Mouse (Mus musculus): Measurements from ENCODE around the gene Ltb4r1. TPM values are rescaled to one million over a fixed set of nuclear protein-coding genes. Genes with fewer than 3 reads are reported as not detected.

The Ltb4r1 gene
- under 1 TPM; 0.24 to 0.40 TPM for total RNA-seq (2021)
- long read RNA-seq, experiment 1, result 0 reads
- long read RNA-seq, experiment 2, result 0 reads

- intact Hi-C loops (cut with DNase I), result loop anchor here (5.0 kb wide), 1 partner anchor 152 kb away; no protein-coding TSS in a partner anchor
- no peak for DNase-seq (ENCODE audit: low spot score in 2 of 2)
Observed at GRCm38 (mm10) chr14:55765696-55766095, at the start of gene Ltb4r1. Gene Ltb4r1 (plus strand): TSS chr14:55765962.

DNA sequence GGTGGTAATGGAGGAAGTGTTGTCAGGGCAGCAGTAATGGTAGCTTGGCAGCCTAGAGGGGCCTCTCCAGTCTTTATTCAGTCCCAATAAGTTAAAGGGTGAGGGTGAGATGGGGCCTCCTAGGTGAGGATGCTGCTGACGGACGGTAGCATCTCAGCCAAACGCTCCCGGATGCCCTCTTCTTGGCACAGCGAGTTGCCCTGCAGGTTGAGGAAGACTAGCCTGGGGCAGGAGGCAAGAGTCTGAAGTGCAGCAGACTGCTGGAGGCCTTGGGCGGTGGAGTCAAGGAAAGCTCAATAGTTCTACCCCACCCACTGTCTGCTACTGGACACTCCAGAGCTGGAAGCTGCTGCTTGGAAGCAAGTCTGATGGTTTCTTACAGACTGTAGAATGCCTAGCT, 49.5 kb upstream of the Ltb4r1 start:
- DNase-seq (ENCODE audit: low spot score in 2 of 2), result no peak
- intact Hi-C loops (cut with DNase I), result no loop called here

GRCm38 (mm10) chr14:55716884-55717283, 48.9 kb upstream of the Ltb4r1 start:
- intact Hi-C loops (cut with DNase I), result no loop called here
- DNase-seq (ENCODE audit: low spot score in 2 of 2), result no peak

DNA sequence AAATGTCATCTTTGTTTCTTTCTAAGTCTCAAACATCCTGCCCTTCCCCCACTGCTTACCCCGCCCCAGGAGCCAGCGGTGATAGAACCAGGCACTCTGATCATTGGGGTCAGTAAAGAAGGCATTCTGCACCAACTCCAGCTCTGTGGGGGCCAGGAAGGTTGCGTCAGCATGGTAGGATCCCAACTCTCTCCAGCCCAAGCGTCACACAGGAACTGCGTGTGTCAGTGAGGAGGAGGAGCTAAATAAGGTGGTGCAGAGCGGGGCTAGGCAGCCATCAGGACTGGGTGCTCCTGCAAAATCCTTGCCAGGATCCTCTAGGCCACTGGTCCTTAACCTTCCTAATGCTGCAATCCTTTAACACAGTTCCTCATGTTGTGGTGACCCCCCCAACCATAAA, 46.0 kb upstream of the Ltb4r1 start:
- DNase-seq (ENCODE audit: low spot score in 2 of 2), result no peak
- intact Hi-C loops (cut with DNase I), result no loop called here

GRCm38 (mm10) chr14:55720666-55721065, 45.1 kb upstream of the Ltb4r1 start:
- no peak for DNase-seq (ENCODE audit: low spot score in 2 of 2)
- intact Hi-C loops (cut with DNase I), result no loop called here

GRCm38 (mm10) chr14:55721076-55721475, 44.7 kb upstream of the Ltb4r1 start:
- intact Hi-C loops (cut with DNase I), result no loop called here
- DNase-seq (ENCODE audit: low spot score in 2 of 2), result no peak

- intact Hi-C loops (cut with DNase I), result no loop called here
- DNase-seq (ENCODE audit: low spot score in 2 of 2), result peak; percentile 94
Observed at GRCm38 (mm10) chr14:55721700-55722437, 43.9 kb upstream of the Ltb4r1 start, which contains the start of gene Rabggta. Gene Rabggta (minus strand): TSS chr14:55722263.

DNA sequence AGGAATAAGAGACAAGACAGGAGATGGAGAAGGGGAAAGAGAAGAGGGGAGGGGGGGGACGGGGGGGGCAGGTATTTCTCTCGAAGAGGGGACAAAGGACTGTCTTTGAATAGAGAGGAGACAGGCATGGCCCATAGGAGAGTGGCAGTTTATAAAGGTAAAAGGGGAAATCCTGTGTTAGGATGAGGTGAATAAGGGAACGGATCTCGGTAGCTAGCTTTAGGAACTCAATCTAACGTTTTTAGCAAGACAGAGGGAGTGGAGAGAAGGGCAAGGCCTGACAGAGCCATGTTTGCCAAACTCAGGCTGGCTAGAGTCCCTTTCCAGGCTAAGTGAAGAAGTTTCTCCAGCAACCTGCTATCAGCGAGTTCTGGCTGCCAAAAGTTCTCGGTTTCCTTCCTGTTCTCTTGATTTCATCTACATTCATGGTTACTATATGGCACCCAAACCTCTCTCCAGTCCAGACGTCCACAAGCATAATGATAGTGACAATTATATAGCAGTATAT, 43.3 kb upstream of the Ltb4r1 start:
- intact Hi-C loops (cut with DNase I), result no loop called here

DNA sequence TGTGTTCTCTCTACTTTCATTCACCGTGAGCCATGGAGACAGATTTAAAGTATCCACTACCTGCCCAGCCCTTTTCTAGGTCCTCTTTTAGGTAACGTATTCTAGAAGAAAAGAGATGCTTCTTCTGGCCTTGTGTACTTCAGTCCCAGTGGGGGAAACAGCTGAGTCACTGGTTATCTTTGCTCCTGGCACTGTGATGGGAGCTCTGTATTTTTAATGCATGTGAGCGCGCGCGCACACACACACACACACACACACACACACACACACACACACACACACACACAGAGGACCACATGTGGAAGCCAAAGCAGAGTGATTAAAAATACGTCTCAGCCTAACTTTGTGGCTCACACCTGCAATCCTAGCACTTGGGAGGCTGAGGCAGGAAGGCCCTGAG, 42.3 kb upstream of the Ltb4r1 start:
- DNase-seq (ENCODE audit: low spot score in 2 of 2), result no peak
- intact Hi-C loops (cut with DNase I), result no loop called here

More for the DNA sequence above, 43.3 kb upstream of the Ltb4r1 start:
- DNase-seq (ENCODE audit: low spot score in 2 of 2), result no peak

- intact Hi-C loops (cut with DNase I), result no loop called here
- no peak for DNase-seq (ENCODE audit: low spot score in 2 of 2)
Observed at GRCm38 (mm10) chr14:55724411-55724871, 41.3 kb upstream of the Ltb4r1 start.

DNA sequence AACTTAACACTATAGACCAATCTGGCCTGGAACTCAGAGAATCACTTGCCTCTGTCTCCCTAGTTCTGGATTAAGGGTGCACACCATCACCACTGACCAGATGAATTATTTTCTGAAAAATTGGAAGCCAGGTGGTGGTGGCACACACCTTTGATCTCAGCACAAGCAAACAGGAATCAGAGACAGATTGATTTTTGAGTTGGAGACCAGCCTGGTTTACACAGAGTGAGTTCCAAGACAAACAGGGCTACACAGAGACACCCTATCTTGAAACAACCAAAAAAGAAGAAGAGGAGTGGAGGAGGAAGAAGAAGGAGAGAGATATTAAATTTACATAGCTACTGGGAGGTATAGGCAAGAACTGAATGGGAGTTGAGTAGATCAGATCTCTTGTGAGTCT, 39.5 kb upstream of the Ltb4r1 start:
- intact Hi-C loops (cut with DNase I), result no loop called here
- DNase-seq (ENCODE audit: low spot score in 2 of 2), result no peak

DNA sequence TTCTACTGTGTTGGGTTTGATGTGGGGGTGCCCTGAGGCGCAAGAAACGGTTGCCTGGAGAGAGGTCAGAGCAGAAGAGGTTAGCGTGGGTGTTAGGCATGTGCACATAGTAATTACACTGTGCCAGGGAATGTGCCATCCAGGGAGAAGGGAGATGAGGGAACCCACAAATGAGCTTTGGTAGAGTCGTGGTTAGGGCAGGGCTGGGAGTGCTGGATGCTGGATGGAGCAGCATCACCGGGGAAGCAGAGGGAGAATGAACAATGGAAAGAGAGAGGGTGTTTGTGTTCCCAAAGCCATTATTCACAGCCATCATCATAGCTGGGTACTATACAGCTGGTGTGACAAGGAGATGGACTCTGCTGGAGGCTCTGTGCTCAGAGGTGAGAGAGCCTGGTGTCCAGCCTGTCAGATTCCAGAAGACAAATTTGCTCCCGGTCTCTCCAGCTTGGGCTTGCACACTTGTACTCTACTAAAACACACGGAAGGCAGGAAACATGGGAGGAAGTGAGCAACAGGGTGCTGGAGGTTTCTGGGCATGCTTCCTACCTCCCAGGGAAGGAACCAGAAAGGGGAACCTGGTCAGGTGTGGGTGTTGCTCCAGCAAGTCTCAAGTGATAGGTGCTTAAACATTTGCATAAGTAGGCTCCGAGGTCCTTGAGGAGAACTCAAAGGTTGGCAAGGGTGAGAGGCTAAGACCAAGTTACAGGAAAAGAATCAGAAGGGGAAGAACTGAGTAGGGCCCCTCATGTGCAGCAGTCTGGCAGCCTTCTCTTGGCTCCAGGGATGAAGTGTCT, 37.7 kb upstream of the Ltb4r1 start:
- intact Hi-C loops (cut with DNase I), result no loop called here
- no peak for DNase-seq (ENCODE audit: low spot score in 2 of 2)

DNA sequence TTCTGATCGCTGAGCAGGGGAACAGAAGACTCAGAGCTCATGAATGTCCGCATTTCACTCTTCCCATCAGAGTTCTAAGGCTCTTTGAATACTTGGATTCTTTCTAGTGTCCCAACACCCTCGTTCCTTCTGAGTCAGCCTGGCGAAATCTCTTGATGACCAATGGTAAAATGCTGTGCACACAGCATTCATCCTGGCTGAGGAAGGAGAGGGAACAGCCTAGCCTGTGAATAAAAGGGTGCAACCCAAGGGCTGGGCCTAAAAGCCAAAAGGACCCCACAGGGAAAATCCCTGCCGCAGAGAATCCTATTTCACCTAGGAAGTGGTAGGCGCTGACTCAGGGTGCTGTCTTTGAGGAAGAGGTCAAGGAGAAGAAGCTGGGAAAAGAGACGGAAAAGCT, 35.6 kb upstream of the Ltb4r1 start:
- DNase-seq (ENCODE audit: low spot score in 2 of 2), result no peak
- intact Hi-C loops (cut with DNase I), result no loop called here

- DNase-seq (ENCODE audit: low spot score in 2 of 2), result peak; percentile 49 to 69
- intact Hi-C loops (cut with DNase I), result no loop called here
Observed at GRCm38 (mm10) chr14:55730531-55731032, 35.2 kb upstream of the Ltb4r1 start.

- intact Hi-C loops (cut with DNase I), result no loop called here
- no peak for DNase-seq (ENCODE audit: low spot score in 2 of 2)
Observed at GRCm38 (mm10) chr14:55733889-55734288, 31.9 kb upstream of the Ltb4r1 start.

DNA sequence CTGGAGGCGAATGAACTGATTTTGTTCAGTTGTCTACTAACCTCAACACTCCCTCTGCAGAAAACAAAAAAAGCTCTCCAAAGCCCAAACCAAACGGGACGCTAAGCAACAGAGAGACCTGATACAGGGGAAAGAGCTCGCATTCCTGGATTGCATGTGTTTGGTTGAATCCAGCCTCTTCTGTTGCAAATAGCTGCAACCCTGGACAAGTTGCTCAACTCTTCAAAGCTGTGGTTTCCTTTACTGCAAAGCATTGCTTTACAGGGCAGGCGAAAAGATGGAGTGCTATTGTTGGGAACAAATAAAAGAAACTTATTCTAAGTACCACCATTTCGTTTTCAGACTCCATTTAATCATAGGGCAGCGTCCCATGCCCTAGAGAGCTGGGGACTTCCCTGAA, 30.9 kb upstream of the Ltb4r1 start:
- no peak for DNase-seq (ENCODE audit: low spot score in 2 of 2)
- intact Hi-C loops (cut with DNase I), result no loop called here

GRCm38 (mm10) chr14:55735334-55735733, 30.4 kb upstream of the Ltb4r1 start:
- intact Hi-C loops (cut with DNase I), result no loop called here
- no peak for DNase-seq (ENCODE audit: low spot score in 2 of 2)

DNA sequence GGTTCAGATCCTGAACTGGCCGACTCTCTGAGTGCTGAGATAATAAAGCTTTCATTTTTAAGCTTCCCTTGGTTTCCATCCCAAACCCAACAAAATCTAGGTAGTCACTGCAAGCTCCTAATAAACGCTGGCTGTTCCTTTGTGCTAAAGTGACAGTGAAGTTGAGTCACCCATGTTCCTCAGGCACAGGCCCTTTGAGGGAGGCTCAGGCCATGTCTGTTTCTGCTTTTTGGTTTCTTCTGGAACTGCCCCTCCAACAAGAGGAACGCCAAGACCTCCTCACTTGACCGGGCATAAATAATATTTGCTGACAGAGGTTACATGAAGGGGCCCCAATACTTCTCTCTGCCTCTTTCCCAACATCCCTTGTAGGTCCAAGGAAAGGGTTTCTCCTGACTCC, 30.0 kb upstream of the Ltb4r1 start:
- intact Hi-C loops (cut with DNase I), result no loop called here
- DNase-seq (ENCODE audit: low spot score in 2 of 2), result no peak

DNA sequence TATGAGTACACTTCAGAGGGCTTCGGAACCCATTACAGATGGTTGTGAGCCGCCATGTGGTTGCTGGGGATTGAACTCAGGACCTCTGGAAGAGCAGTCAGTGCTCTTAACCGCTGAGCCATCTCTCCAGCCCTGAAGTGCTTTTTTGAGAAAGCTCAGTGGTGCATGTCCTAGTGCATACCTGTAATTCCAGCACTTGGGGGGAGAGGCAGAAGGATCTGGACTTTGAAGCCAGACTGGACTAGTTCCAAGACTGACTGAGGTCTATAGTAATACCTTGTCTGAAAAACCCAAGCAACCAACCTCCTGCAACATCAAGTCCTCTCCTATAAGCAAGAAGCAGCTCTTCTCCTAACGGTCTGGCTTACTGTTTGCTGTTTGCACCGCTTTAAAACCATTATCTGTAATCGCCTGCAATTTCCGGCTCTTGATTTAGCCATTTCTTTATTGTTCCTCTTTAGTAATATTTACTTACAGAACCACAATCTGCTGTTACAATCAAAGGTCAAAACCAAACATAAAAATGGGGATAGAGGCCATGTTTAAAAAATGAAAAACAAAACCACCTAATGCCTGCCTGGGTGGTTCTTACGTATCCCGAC, 28.6 kb upstream of the Ltb4r1 start:
- no peak for DNase-seq (ENCODE audit: low spot score in 2 of 2)
- intact Hi-C loops (cut with DNase I), result no loop called here

- peak; percentile 86 to 93 for DNase-seq (ENCODE audit: low spot score in 2 of 2)
- intact Hi-C loops (cut with DNase I), result loop anchor here (1.0 kb wide), 1 partner anchor 61 kb away; no protein-coding TSS in a partner anchor
Observed at GRCm38 (mm10) chr14:55743711-55744110, 22.1 kb upstream of the Ltb4r1 start.

Data from left cerebral cortex, postnatal 14 days (tissue).